Mouse (Mus musculus) layer of hippocampus, postnatal 10 days (tissue): Measurements from ENCODE around the gene Mgat2. TPM values are rescaled to one million over a fixed set of nuclear protein-coding genes. Genes with fewer than 3 reads are reported as not detected.

Source experiments
- DNase-seq, 2 experiments: peaks; one replicate each; pipeline ENCODE4 v3.0.0; 2021; ENCODE audit warnings: low spot score in 2 of 2
- total RNA-seq, 2 experiments: library from RNA; stranded (reverse); gene quantifications; 2 replicates each; pipeline ENCODE4 v1.2.3; 2021

The Mgat2 gene
- total RNA-seq, 2 experiments from 2014 or later: 34.9 to 35.3 TPM

- DNase-seq: no peak
These were observed 6.4 kb upstream of the Mgat2 start for GRCm38 (mm10) chr12:69177526-69177925.

- DNase-seq: no peak
These were observed 4.6 kb upstream of the Mgat2 start for GRCm38 (mm10) chr12:69179371-69179770.

- DNase-seq: no peak
These were observed 2.2 kb upstream of the Mgat2 start for GRCm38 (mm10) chr12:69181800-69182199.

- DNase-seq: peak in 1 of 2 experiments; percentile 65
These were observed 662 bp downstream of the Mgat2 start for GRCm38 (mm10) chr12:69184342-69185295.

- DNase-seq: no peak
These were observed 1.4 kb downstream of the Mgat2 start for GRCm38 (mm10) chr12:69185371-69185770.

- DNase-seq: no peak
These were observed 3.0 kb downstream of the Mgat2 start for GRCm38 (mm10) chr12:69186811-69187471.

GRCm38 (mm10) chr12:69190074-69190473 is 6.1 kb downstream of the Mgat2 start:
- DNase-seq: no peak

- DNase-seq: no peak
These were observed 6.6 kb downstream of the Mgat2 start for GRCm38 (mm10) chr12:69190522-69190921.

- no peak for DNase-seq
These were observed 7.4 kb downstream of the Mgat2 start for GRCm38 (mm10) chr12:69191396-69191795.

- DNase-seq: no peak
These were observed 8.7 kb downstream of the Mgat2 start for GRCm38 (mm10) chr12:69192637-69193036.

- DNase-seq: peak in 1 of 2 experiments; percentile 67
These were observed 12.8 kb downstream of the Mgat2 start, which contains the start of gene Gm49383 for GRCm38 (mm10) chr12:69196444-69197377. Gene Gm49383 (minus strand): TSS chr12:69197104.

GRCm38 (mm10) chr12:69197378-69198163 is 13.6 kb downstream of the Mgat2 start:
- peak; percentile 54 to 73 for DNase-seq

- DNase-seq: peak; percentile 72 to 73
These were observed 14.2 kb downstream of the Mgat2 start, which contains the start of gene Dnaaf2 for GRCm38 (mm10) chr12:69198164-69198535. Gene Dnaaf2 (minus strand): TSS chr12:69198429.

GRCm38 (mm10) chr12:69198985-69199384 is 15.0 kb downstream of the Mgat2 start:
- no peak for DNase-seq

- DNase-seq: no peak
These were observed 20.3 kb downstream of the Mgat2 start, which contains the start of gene Gm49384 for GRCm38 (mm10) chr12:69204052-69204833. Gene Gm49384 (minus strand): TSS chr12:69204267.

- no peak for DNase-seq
These were observed 23.4 kb downstream of the Mgat2 start for GRCm38 (mm10) chr12:69207396-69207795.

- no peak for DNase-seq
These were observed 24.0 kb downstream of the Mgat2 start for GRCm38 (mm10) chr12:69207926-69208325.

GRCm38 (mm10) chr12:69208520-69208919 is 24.6 kb downstream of the Mgat2 start:
- no peak for DNase-seq
